Mouse (Mus musculus) neutrophil, adult 5-6 weeks (primary cell): ENCODE measurements around the gene Olfr55. TPM values are rescaled to one million over a fixed set of nuclear protein-coding genes. Genes with fewer than 3 reads are reported as not detected.
"Not testable (repeated sequence)": the region's sequence is repeated elsewhere in the genome, so short reads cannot be mapped to it uniquely, and the experiment has no call there.

Source experiments
- ATAC-seq: fragments of 151-379, 151-347 bp; 2 replicates; pipeline ENCODE4 v1.8.0; 2017; ENCODE audit warnings: mild to moderate bottlenecking, moderate TSS enrichment; ENCODE audit not compliant: insufficient number of reproducible peaks, poor library complexity, low FRiP score, severe bottlenecking; ENCODE audit errors: extremely low read depth
- total RNA-seq: library from RNA; stranded (forward); fragments of 200-1000 nt; gene quantifications from 2 replicates; pipeline ENCODE4 v1.2.3, GENCODE M21; 2017

Olfr55 gene
- total RNA-seq = not detected in 2 replicates

DNA sequence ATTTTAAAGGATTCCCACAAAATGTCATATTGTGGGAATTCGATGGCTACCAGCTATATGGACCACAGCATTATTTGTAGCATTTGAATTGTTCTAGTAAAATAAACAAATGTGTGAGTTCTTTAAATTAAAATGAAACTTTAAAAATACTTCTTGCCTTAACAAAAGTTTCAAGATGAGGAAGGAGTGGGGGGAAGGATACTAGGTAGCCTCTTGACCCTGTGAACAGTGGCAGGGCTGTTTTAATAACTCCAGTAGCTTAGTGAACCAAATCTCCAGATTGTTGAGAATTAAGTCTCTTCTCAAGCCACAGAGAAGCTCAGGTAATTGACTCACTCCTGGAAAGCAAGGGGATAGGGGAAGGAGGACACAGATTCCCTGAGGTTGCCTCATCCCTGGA, at the start of gene Olfr55:
TSS of gene Olfr55 (plus strand) at position 301 of the 400 bp plus-strand sequence.
- not testable (repeated sequence) for ATAC-seq

DNA sequence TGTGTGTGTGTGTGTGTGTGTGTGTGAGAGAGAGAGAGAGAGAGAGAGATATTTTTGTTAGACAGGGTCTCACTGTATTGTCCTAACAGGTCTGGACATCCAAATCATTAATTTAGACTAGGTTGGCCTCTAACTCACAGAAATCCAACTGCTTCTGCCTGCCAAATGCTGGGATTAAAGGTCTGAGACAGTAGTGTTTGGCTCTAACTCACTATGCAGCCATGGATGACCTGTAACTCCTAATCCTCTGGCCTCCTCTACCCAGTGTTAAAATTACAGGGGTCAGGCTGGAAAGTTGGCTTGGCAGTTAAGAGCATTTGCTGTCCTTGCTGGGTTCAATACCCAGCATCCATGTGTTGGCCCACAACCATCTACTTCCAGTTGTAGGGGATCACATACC, 43.7 kb upstream of the Olfr55 start:
- no peak for ATAC-seq

DNA sequence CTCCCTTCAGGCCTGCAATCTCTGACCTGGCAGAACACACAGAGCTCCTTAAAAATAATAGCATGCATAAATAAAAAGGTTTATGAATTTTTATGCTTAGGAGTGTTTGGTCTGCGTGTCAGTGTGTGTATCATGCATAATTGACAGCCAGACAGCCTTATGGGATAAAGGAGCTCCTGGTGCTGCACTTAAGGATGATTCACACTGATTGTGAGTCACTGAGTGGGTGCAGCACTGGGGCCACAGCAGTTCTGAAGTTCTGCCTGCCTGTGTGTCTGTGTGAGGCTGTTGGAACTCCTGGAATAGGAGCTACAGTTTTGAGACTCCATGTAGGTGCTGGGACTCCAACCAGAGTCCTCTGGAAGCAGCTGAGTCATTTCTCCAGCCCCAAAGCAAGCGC, 42.0 kb upstream of the Olfr55 start:
- ATAC-seq = no peak

DNA sequence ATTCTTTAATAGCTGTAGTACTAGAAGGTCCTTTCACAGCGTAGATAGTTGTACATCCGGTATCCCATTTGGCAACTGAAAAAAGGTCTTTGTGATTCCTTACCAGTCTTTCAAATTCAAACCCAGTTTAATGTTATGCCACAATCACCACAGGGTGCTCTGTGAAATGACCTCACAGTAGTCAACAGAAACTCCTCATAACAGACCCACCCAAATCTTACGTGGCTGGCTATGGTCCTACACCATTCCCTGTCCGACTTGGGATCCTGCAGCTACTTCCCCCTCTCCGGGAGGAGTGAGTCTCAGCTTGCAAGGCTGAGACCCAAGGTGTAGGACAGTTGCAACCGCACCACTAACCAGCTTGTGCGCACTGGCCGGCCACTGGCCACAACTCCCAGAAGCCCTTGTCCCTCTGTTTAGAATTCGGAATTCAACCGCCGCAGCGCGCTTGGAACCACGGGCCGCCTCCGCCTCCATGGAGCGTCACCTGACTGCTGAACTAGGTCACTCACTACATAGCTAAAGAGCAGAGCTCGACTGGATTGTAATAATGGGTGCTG, 28.9 kb upstream of the Olfr55 start, which contains the start of gene Morc2b:
TSS of gene Morc2b (minus strand) at position 423 of the 560 bp plus-strand sequence.
- ATAC-seq = no peak

DNA sequence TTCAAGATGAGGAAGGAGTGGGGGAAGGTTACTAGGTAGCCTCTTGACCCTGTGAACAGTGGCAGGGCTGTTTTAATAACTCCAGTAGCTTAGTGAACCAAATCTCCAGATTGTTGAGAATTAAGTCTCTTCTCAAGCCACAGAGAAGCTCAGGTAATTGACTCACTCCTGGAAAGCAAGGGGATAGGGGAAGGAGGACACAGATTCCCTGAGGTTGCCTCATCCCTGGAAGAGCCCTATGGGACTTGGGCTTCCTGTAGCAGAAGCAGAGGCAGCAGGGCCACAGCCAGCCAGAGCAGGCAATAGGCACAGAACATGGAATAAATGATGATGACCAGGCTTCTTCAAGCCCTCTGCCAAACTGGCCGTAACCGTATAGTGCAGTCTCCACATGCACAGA, 22.8 kb downstream of the Olfr55 start, which contains the start of gene Olfr239:
TSS of gene Olfr239 (plus strand) at position 301 of the 400 bp plus-strand sequence.
- ATAC-seq = not testable (repeated sequence)

DNA sequence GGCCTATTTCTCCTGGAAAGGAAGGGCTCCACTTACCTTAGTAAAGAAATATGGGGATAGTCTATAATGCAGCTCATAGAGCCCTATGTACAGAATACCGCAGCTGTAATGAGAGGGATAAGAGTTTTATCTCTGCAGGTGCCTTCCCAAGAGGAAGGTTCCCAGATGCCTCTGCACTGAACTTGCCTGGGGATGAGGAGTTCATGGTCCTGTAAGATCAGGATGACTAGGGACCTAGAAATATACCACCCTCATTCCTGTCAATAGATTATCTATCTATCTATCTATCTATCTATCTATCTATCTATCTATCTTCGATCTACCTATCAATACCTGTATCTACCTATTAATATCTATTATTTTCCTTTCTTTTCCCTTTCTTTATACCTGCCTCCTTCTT, 53.3 kb downstream of the Olfr55 start, which contains the start of gene Olfr1564:
TSS of gene Olfr1564 (minus strand) at position 101 of the 400 bp plus-strand sequence.
- ATAC-seq = no peak

Other genes with a start within 250 kb of the Olfr55 start
- 29.6 and 36.0 TPM in 2 replicates for gene Cyp4f13, start 221.0 kb upstream of the Olfr55 start, total RNA-seq
- 15.1 and 15.5 TPM in 2 replicates for gene Zfp472, start 202.6 kb upstream of the Olfr55 start, total RNA-seq
- gene Zfp952, start 175.3 kb upstream of the Olfr55 start, total RNA-seq = 20.5 and 28.3 TPM in 2 replicates
- gene Zfp763, start 135.0 kb upstream of the Olfr55 start, total RNA-seq = 4.2 and 5.3 TPM in 2 replicates
- not detected in 2 replicates for gene 4921501E09Rik, start 100.4 kb upstream of the Olfr55 start, total RNA-seq
- 3.2 and 4.2 TPM in 2 replicates for gene Zfp563, start 79.1 kb upstream of the Olfr55 start, total RNA-seq
- gene Morc2b, start 28.8 kb upstream of the Olfr55 start, total RNA-seq = not detected in 2 replicates
- gene Olfr239, start 22.9 kb downstream of the Olfr55 start, total RNA-seq = not detected in 2 replicates
- gene Olfr1564, start 53.2 kb downstream of the Olfr55 start, total RNA-seq = not detected in 2 replicates
- gene Zfp955a, start 86.7 kb downstream of the Olfr55 start, total RNA-seq = 7.2 and 9.3 TPM in 2 replicates
- not detected in 2 replicates for gene Olfr63, start 96.2 kb downstream of the Olfr55 start, total RNA-seq
- 5.1 and 7.6 TPM in 2 replicates for gene Zfp955b, start 121.1 kb downstream of the Olfr55 start, total RNA-seq
- gene Zfp81, start 190.4 kb downstream of the Olfr55 start, total RNA-seq = 6.8 and 7.4 TPM in 2 replicates
- gene Zfp101, start 226.2 kb downstream of the Olfr55 start, total RNA-seq = 17.2 and 18.7 TPM in 2 replicates